Mouse (Mus musculus) embryonic facial prominence, embryonic 10.5 days (tissue): ENCODE measurements around the gene Samt2. TPM values are rescaled to one million over a fixed set of nuclear protein-coding genes. Genes with fewer than 3 reads are reported as not detected.
"Not testable (repeated sequence)": the region's sequence is repeated elsewhere in the genome, so short reads cannot be mapped to it uniquely, and the experiment has no call there.

Source experiments
- DNase-seq: peaks from one replicate; pipeline ENCODE4 v3.0.0-alpha.2; 2017; ENCODE audit warnings: low spot score
- H3K27ac ChIP-seq: fragments of 300-500 bp; sonication (generic); replicated peaks from 2 replicates; pipeline ENCODE4 v1.5.1; 2016; ENCODE audit warnings: mild to moderate bottlenecking
- H3K27me3 ChIP-seq: fragments of 300-500 bp; sonication (generic); replicated peaks from 2 replicates; pipeline ENCODE4 v1.6.1; 2016; ENCODE audit warnings: low read depth, mild to moderate bottlenecking; ENCODE audit not compliant: poor library complexity, severe bottlenecking
- H3K36me3 ChIP-seq: fragments of 300-500 bp; sonication (generic); replicated peaks from 2 replicates; pipeline ENCODE4 v1.6.1; 2016; ENCODE audit warnings: mild to moderate bottlenecking, moderate library complexity
- H3K4me1 ChIP-seq: fragments of 300-500 bp; sonication (generic); 2 replicates; pipeline ENCODE4 v1.6.1; 2016
- H3K4me3 ChIP-seq: fragments of 300-500 bp; sonication (generic); 2 replicates; pipeline ENCODE4 v1.5.1; 2016; ENCODE audit warnings: mild to moderate bottlenecking, moderate library complexity
- H3K9me3 ChIP-seq: fragments of 300-500 bp; sonication (generic); 2 replicates; pipeline ENCODE4 v1.6.1; 2016; ENCODE audit warnings: mild to moderate bottlenecking
- WGBS: fragments of 180-500 bp; shearing (Covaris S2); methylation state at CpG from one replicate; pipeline ENCODE4 v1.1.7; 2016; 5-methylcytosine and 5-hydroxymethylcytosine counted together
- polyA plus RNA-seq: library from polyadenylated mRNA; unstranded; fragments of >200 nt; fragmentation: Nextera tagmentation; extraction: Ambion mirVana; gene quantifications from 2 replicates; pipeline ENCODE4 v1.2.1, GENCODE M21; 2016

Samt2 gene
- polyA plus RNA-seq, result not detected in 2 replicates

DNA sequence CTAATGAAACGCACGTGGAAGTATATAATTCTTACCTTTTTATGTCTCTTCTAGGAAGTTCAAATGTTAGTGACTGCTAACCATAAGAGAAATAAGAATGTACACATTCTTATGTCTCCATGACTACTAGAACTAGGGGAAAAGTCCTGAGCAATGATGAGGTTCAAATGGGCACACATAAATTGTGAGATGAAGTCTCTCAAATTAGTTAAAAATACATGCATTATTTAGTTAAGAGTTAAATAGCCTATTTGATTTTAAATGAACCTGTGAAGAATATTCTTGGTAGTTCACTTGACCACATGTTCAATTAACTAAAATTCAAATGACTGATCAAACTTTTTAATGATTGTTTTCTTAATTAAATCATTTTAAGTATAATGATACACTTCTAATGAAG, at the start of gene Samt2:
Gene Samt2 (minus strand): TSS at position 101 of the 400 bp plus-strand sequence.
- not testable (repeated sequence) for DNase-seq, H3K4me1 ChIP-seq, H3K27me3 ChIP-seq, H3K36me3 ChIP-seq, H3K27ac ChIP-seq, H3K4me3 ChIP-seq, H3K9me3 ChIP-seq
- 78% methylated on average over 2 of the region's 2 CpGs for WGBS

Other genes with a start within 250 kb of the Samt2 start
- not detected in 2 replicates for gene 4930524N10Rik, start 236.0 kb downstream of the Samt2 start, polyA plus RNA-seq
- not detected in 2 replicates for gene Samt4, start 97.4 kb downstream of the Samt2 start, polyA plus RNA-seq